Mouse (Mus musculus) bone marrow, adult 2 months (tissue): ENCODE measurements around the gene Slc25a26. TPM values are rescaled to one million over a fixed set of nuclear protein-coding genes. Genes with fewer than 3 reads are reported as not detected.

Experiments used
- H3K27ac ChIP-seq: fragments of 200-500 bp; 2 replicates; pipeline ENCODE4 v1.5.1; 2012; ENCODE audit warnings: low read depth, mild to moderate bottlenecking, control low read depth, inconsistent platforms, low read length; ENCODE audit not compliant: control insufficient read depth, poor library complexity, insufficient read depth
- H3K4me1 ChIP-seq: fragments of 200-500 bp; 2 replicates; pipeline ENCODE4 v1.6.1; 2011; ENCODE audit warnings: low read length; ENCODE audit not compliant: control insufficient read depth, insufficient read depth
- H3K4me3 ChIP-seq: fragments of 200-500 bp; replicated peaks from 2 replicates; pipeline ENCODE3; 2011; ENCODE audit warnings: mild to moderate bottlenecking, low read depth, low read length, control low read depth; ENCODE audit not compliant: control insufficient read depth
- CTCF ChIP-seq: fragments of 200-500 bp; IDR thresholded peaks from 2 replicates; pipeline ENCODE4 v1.5.1; 2011; ENCODE audit warnings: low read length, control low read depth; ENCODE audit not compliant: control insufficient read depth, insufficient read depth
- POLR2A ChIP-seq: fragments of 200-500 bp; IDR thresholded peaks from 2 replicates; pipeline ENCODE4 v1.6.1; 2011; ENCODE audit warnings: low read depth, mild to moderate bottlenecking, control low read depth, low read length, borderline replicate concordance; ENCODE audit not compliant: control insufficient read depth
- WGBS: fragments of 180-500 bp; shearing (Covaris S2); methylation state at CpG from one replicate; pipeline ENCODE4 v1.1.7; 2018; 5-methylcytosine and 5-hydroxymethylcytosine counted together
- polyA plus RNA-seq: library from polyadenylated mRNA; stranded (reverse); fragments of >200 nt; gene quantifications from 2 replicates; pipeline ENCODE4 v1.2.4, GENCODE M21; 2011; ENCODE audit warnings: low replicate concordance; ENCODE audit not compliant: missing spikeins, insufficient read depth, insufficient read length

The Slc25a26 gene
- polyA plus RNA-seq, 1 experiment: 3.0 TPM

DNA sequence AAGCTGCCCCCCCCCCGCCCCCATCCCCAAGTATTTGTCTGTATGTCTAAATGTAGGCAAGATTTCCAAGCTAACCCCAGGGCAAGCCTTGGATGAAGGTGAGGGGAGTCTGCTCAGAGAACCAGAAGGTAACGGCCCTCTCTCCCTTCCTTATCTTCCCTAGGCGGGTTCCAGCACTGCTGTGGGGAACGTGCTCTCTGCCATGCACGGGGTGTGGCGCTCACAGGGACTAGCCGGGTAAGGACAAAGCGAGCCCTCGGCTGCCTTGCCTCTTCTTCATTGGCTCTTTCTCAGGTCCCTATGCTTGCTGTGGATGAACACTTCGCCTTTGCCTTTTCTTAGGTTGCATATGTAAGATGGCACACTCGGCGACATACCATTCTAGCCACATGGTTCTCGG is 98.9 kb downstream of the Slc25a26 start:
- no peak for TF ChIP-seq POLR2A
- TF ChIP-seq CTCF: no peak
- 89% methylated on average over 13 of the region's 13 CpGs for WGBS
- Histone ChIP-seq H3K4me3 (no peak overlapping the region), H3K4me1 (no peaks in the 10 kb centered on the region; the same call in none of the 2 replicates), H3K27ac (no peak overlapping the region)

DNA sequence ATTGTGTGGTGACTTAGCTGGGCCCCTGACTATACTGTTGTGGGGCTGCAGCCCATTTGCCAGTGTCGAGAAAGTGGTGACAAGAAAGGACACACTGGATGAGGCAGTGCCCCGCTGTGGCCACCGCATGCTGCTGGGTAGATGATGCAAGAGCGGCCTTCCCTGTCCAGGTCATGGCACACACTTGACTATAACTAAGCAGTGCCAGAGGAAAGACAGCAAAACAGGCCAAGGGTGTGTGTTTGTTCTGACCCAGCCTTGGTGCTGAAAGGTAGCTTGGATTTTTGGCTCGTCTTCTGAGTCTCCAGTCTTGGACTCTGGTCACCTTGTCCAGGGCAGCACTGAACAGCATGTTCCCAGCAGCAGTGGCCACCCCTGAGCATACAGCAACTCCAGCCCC is 101.0 kb downstream of the Slc25a26 start:
- TF ChIP-seq POLR2A: no peak
- TF ChIP-seq CTCF: no peak
- WGBS: 78% methylated on average over 5 of the region's 5 CpGs
- no peak overlapping the region for H3K4me3 ChIP-seq
- no peaks in the 10 kb centered on the region; the same call in none of the 2 replicates for H3K4me1 ChIP-seq
- H3K27ac ChIP-seq: no peak overlapping the region; the same call in 1 of the 2 replicates

DNA sequence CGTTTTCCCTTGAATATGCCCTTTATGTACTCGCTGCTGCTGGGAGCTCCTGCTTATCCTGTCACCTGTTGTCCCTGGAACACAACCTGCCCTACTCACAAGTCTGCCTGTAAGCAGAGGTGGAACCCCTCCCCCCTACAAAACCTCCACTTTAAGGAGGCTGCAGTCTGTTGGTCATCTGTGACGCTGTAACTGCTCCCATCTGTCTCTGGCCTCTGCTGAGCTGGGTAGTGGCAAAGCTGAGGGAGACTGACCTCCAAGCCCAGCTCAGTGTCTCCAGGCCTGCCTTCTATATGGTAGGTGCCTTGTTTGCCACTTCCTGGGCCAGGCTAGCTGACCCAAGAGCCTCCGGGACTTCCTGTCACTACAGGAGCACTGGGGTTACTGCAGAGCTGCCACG is 101.7 kb downstream of the Slc25a26 start:
- WGBS: 70% methylated on average over 5 of the region's 5 CpGs
- H3K27ac ChIP-seq: peak overlapping the region; percentile 20; the same call in 1 of the 2 replicates
- no peaks in the 10 kb centered on the region; the same call in none of the 2 replicates for H3K4me1 ChIP-seq
- H3K4me3 ChIP-seq: no peak overlapping the region
- TF ChIP-seq POLR2A (no peak), CTCF (no peak)

DNA sequence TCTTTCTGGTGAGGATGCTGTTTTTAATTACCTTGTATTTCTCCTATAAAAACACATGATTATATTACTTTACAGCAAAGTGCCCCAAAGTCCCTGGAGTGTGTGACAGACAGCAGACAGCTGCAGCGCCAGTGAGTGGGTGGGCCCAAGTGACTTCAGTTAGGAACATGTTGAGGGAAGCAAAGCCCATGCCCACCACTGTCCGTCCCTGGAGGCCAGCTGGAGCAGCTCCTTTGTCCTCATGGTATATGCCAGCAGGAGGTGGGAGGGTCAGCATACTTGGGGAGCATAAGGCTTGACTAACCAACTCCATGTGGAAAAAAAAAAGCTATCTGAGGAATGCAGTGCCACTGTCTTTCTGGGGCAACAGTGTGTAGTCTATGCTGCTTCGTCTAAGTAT is 103.9 kb downstream of the Slc25a26 start:
- no peak for TF ChIP-seq CTCF
- no peak for TF ChIP-seq POLR2A
- H3K4me3 ChIP-seq: no peak overlapping the region
- no peaks in the 10 kb centered on the region; the same call in none of the 2 replicates for H3K4me1 ChIP-seq
- WGBS: 74% methylated on average over 3 of the region's 3 CpGs
- H3K27ac ChIP-seq: peak overlapping the region; percentile 15; the same call in 1 of the 2 replicates

DNA sequence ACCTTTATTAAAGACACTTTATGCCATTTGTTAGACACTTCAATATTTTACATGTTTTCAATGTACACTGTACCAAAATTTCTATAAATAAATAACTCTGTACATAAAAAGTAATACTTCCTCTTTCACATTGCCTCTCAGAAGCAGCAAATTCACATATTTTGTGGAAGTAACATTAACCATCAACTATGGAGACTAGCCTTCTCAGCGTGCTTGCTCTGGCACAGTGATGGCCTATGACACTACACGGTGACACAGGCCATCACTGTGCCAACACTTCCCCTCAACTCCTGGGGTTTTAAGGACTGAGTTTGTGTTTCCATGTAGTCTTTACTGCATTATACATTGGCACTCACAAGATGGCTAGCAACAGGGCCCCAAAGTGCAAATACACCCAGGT is 104.4 kb downstream of the Slc25a26 start:
- 17% methylated on average over 2 of the region's 2 CpGs for whole genome bisulfite sequencing
- no peaks in the 10 kb centered on the region; the same call in none of the 2 replicates for H3K4me1 ChIP-seq

DNA sequence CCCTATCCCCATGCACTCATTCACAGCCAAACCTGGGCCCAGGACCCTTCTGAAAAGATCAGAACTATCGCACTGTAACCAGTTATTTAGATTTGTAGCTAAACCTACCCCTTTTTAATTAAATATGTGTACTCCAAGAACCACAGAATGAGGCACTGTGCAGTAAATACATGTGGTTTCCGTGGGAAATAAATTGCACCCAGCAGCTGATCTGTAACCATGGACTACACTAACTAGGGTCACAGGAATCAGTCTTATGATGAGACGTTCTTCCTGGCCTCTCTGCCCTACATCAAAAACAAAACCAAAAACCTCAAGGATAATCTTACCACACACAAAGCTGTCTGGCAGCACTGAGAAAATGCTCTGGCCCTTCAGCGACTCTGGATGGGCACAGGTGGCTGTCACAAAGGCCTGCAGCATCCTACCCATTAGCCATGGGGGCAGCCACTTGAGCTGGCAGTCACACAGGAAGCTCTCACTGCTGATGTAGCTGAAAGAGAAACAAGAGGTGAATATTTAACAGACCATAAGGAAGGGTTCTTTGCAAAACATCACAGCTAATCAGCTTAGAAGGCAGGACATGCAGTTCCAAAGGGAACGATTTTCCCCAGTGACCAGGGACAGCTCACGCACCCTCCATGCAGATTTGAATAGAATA is 113.2 kb downstream of the Slc25a26 start:
- WGBS: 63% methylated on average over 6 of the region's 6 CpGs
- Histone ChIP-seq H3K4me1 (no peaks in the 10 kb centered on the region), H3K27ac (no peak overlapping the region), H3K4me3 (no peak overlapping the region)
- no peak for TF ChIP-seq POLR2A
- no peak for TF ChIP-seq CTCF

More for the DNA sequence above, 104.4 kb downstream of the Slc25a26 start:
- Histone ChIP-seq H3K27ac (no peak overlapping the region), H3K4me3 (no peak overlapping the region)
- no peak for TF ChIP-seq POLR2A
- no peak for TF ChIP-seq CTCF

DNA sequence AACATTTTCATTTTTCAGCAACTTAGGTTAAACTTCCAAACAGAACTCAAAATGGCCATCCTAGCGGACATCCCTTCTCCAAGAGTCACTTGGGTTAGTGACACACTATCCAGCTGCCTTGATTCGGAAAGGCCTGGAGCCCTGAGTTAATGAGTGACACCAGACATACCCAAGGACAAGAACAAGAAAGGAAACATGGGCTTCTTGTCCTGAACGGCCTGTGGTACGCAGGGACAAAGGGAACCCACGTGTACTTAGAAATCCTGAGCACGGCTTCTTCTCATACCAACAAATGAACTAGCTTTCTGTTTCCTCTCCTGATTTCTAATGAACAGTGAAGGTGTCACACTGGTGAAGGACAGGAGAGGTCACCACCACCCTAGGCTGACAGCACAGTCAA is 114.2 kb downstream of the Slc25a26 start:
- TF ChIP-seq CTCF: no peak
- no peak for TF ChIP-seq POLR2A
- Histone ChIP-seq H3K4me1 (no peaks in the 10 kb centered on the region), H3K4me3 (no peak overlapping the region), H3K27ac (no peak overlapping the region)
- 90% methylated on average over 6 of the region's 6 CpGs for WGBS

DNA sequence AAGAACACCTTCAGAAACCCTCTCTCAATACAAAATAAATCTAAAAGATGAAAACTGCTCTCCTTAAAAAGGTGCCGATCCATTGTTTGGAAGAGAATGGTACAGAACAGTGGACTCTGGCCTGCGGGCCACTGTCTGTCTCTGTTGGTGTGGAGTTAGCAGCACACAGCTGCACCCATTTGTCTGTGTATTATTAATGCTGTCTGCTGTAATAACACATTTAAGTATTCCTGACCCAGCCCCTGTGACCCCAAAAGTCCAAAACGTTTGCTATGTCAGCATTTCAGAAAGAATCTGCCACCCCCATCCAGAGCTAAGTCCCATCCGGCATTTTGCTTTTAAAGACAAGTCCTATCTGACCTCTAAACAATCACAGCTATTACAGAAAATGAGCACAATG is 115.8 kb downstream of the Slc25a26 start:
- TF ChIP-seq CTCF: no peak
- H3K27ac ChIP-seq: no peak overlapping the region
- 87% methylated on average over 4 of the region's 4 CpGs for WGBS
- H3K4me3 ChIP-seq: no peak overlapping the region
- H3K4me1 ChIP-seq: no peaks in the 10 kb centered on the region

DNA sequence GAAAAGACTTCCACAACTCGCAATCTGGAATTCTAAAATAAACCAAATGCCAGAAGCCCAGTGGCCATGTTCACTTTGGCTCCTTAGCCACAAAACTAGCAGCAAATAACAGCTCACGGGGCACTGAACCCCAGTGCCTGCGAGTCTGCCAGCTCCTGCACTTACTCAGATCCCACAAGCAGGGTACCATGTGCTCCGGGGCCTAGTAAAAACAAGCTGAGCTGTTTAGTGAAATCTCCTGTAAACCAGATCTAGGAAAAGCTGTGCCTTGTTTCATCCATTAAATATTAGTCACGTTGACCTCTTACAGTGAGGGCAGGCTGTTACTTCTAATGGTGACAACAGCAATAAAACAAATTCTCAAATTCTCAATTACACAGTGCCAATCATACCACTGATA is 118.5 kb downstream of the Slc25a26 start:
- TF ChIP-seq CTCF (no peak), POLR2A (no peak)
- Histone ChIP-seq H3K4me3 (no peak overlapping the region), H3K27ac (no peak overlapping the region), H3K4me1 (no peaks in the 10 kb centered on the region)
- WGBS: 89% methylated on average over 5 of the region's 5 CpGs
